Mouse (Mus musculus): ENCODE measurements at regions not wholly inside any gene's neighbourhood (a gene's known extent, or its start where the extent isn't known, plus 50 kb on each side); places are given as distances from the start of the nearest gene placed in this dataset.

DNA sequence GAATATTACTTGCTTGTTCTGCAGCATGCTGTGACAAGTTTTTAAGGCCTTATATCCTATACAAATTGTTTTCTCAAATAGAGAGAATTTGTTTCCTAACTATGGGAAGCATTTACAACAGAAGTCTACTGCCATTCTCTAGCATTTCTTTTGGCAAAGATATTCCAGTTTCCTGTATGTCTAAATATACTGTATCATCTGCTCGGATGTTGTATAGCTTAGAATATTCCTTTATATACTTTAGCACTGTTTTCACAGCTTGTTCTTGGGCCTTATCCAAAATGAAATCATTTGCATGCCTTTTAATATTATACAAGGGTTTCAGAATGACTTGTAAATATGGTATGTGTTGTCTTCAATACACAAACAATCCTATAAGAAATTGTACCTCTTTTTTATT lies 92.1 kb upstream of the Ins2 start:
- DNase-seq (ENCODE audit: low spot score in 2 of 2): no peak

DNA sequence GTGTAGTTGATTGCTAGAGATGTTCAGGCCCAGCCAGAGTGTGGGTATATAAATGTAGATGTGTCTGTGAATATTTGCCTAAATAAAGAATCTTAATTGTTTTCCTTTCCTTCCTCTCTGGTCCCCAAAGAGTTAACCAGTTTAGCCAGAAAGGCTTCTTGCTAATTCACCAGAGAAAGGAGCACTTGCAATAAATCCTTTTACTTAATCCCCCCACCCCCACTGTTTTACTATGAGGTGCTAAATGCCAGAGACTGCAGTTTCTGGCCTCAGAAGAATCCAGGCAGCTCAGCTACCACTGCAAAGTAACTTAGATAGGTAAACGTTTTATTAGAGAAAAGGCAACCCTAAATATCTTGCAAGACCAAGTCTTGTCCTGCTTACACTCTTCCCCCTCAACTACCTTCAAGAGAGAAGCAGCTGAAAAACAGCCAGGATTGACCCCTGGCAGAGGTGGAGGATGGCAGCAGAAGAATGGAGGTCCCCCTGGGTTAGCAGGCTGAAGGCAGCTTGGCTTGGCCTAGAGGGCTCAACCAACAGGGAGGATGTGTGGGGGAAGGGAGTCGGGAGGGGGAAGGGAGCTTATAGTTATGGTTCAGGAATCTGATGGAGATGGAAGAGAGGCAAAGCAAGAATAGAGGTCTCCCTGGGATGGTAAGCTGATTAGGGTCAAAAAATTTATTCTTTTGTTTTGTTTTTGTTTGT lies 87.9 kb upstream of the Ins2 start:
- DNase-seq (ENCODE audit: low spot score in 2 of 2): no peak

DNA sequence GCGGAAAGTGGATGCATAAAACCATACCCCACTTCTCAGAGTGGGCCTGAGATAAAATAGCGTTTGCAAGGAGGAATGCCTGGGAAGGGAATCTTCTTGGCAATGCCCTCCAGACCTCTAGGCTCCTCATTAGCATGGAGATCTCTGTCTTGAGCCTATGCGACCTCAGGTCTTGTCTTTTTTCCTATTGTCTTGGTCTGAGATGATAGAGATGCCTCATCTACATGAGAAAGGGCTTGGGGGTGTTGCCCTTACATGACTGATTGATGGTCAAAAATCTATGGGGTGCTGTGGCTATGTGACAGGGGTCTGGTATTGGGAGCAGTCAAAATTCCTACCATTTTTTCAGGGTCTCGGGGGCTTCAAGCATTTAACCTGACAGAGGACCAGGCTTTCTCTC lies 67.5 kb upstream of the Ins2 start:
- no peak for DNase-seq (ENCODE audit: low spot score in 2 of 2)

DNA sequence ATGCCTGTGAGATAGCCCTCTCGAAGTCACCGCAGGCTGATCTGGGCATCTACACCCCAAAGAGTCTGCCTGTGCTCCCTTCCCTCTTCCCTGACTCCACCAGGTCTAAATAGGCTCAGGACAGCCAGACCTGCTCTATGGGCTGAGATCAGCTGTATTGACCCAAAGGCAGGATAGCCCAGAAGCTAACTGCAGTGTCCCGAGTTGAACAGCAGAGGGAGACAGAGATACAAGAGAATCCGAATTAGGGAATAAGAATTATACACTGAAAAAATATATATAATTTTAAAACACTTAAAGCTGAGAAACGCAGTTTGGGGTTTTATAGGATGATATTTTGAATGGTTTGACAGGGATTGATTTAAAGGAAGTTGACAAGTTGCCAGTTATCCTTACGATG lies 56.2 kb upstream of the Ins2 start:
- DNase-seq (ENCODE audit: low spot score in 2 of 2): peak in 1 of 2 experiments; percentile 52

DNA sequence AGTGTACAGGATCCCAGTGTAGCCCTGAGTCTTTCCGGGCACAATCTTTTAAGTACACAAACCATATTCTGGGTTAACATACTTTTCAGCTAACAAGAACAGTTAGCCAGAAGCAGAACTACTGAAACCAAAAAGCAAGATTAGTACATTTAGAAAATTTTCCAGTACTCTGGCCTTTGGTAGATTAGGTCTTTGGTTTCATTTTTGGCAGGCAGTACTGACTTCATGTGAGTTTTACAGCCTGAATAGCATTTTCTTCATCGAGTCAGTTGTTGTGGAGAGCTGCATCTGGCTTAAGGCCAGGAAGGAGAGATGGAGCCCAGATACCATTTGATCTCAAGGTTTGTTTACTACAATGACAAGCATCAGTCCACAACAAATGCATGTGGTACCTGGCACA lies 51.3 kb upstream of the Ins2 start:
- no peak for DNase-seq (ENCODE audit: low spot score in 2 of 2)

Measured in left cerebral cortex, adult 9 months (tissue).